Mouse (Mus musculus): ENCODE measurements around the gene Rasgef1b. TPM values are rescaled to one million over a fixed set of nuclear protein-coding genes. Genes with fewer than 3 reads are reported as not detected.

The Rasgef1b gene
- total and polyA plus RNA-seq, 2 experiments: 4.0 to 20.4 TPM

DNA sequence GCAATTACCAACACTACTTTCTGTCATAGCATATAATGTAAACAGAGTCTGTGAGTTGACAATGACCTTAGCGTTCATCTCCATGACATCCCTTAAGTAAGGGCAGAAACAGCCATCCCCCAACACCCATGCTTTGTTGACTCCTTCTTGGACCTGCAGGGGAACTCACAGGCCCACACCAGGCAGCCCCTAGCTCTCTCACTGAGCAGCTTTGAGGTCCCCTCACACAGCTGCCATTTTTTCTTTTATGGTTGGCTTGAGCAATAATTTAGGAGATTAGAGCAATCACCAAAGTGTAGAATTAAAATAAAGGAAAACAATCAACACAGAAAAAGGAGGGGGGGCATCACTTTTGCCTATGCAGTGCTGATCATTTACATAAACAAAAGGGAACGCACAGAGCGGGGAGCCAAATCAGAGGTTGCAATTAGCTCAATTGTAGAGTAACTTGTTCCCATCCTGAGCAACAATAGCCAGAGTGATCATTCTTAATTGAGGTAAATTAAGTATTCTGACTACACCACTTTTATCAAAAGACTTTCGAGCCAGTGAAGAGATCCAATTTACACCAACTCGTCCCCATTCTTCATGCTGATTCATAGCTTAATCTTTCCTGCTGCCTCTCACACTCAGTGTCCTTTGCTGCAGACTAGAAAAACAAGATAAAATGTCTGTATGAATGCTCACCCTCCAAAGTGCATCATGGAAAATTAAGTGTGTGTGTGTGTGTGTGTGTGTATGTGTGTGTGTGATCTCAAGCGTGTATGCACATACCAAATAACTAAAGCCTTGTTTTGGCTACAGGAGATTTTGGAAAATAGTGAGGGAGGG is 184.0 kb downstream of the Rasgef1b start:
- WGBS: 87% methylated on average over 6 of the region's 6 CpGs

DNA sequence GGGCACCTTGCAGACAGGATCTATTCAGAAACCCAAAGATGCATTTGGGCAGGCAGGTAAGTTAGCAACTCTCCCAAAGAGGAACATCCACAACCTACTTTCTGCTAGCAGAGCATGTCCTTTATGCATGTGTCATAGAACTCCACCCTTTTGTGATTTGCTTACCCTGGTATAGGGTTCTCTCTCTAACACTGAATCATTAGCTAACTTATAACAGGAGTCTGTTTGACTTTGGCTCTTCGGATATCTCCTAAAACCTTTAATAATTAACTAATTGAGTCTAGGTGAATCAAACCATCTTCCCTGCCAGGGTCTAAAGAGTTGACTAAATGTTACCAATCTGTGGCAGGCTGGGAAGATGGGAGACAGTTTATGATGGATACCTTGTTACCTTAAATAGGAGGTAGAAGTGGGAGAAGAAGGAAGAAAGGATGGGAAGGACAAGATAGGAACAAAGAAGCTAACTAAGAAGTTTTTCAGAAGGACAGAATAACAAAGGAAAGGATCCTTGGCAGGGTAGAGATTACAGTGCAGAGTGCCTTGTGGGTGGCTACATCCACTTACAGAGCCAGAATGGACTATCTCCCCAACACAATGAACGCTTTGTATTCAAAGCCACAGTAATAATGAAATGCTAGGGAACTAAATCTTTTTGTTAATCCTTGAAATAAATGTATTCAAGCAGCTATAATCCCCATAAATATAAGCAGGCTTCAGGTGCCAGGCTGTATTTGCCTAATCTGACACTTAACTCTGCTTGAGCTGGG is 186.7 kb downstream of the Rasgef1b start:
- TF ChIP-seq POLR2A (IDR thresholded peaks at IDR 0.05; ENCODE audit: extremely low read depth, insufficient read depth, low read length): no peak
- TF ChIP-seq CTCF (IDR thresholded peaks at IDR 0.05; ENCODE audit: low read depth, low read length): no peak
- no peak overlapping the region for H3K4me3 ChIP-seq (ENCODE audit: insufficient read depth, low read depth, low read length)
- H3K9ac ChIP-seq (ENCODE audit: low read depth, low read length): no peak overlapping the region
- DNase-seq (ENCODE audit: extremely low read depth, low read depth, low spot score): peak; percentile 68
- 46% methylated on average over 2 of the region's 2 CpGs for WGBS
- no peaks in the 10 kb centered on the region for H3K36me3 ChIP-seq (ENCODE audit: control insufficient read depth, insufficient read depth, low read length)
- H3K4me1 ChIP-seq (ENCODE audit: control insufficient read depth, insufficient read depth, low read length): peaks cover 3% of the 10 kb centered on the region
- no peaks in the 10 kb centered on the region for H3K79me2 ChIP-seq (ENCODE audit: control insufficient read depth, insufficient read depth, low read length)
- no peak overlapping the region for H3K27ac ChIP-seq (replicated peaks; ENCODE audit: insufficient read depth, low read depth, low read length)
- H3K27me3 ChIP-seq (ENCODE audit: control insufficient read depth, insufficient read depth, low read length): no peaks in the 10 kb centered on the region

More for the DNA sequence above, 184.0 kb downstream of the Rasgef1b start:
- TF ChIP-seq POLR2A (IDR thresholded peaks at IDR 0.05; ENCODE audit: extremely low read depth, insufficient read depth, low read length) (no peak), CTCF (IDR thresholded peaks at IDR 0.05; ENCODE audit: low read depth, low read length) (no peak)
- no peak overlapping the region for H3K27ac ChIP-seq (replicated peaks; ENCODE audit: insufficient read depth, low read depth, low read length)
- H3K27me3 ChIP-seq (ENCODE audit: control insufficient read depth, insufficient read depth, low read length): no peaks in the 10 kb centered on the region
- DNase-seq (ENCODE audit: extremely low read depth, low read depth, low spot score): no peak
- H3K36me3 ChIP-seq (ENCODE audit: control insufficient read depth, insufficient read depth, low read length): no peaks in the 10 kb centered on the region
- H3K9ac ChIP-seq (ENCODE audit: low read depth, low read length): no peak overlapping the region
- H3K4me1 ChIP-seq (ENCODE audit: control insufficient read depth, insufficient read depth, low read length): peaks cover 3% of the 10 kb centered on the region
- no peaks in the 10 kb centered on the region for H3K79me2 ChIP-seq (ENCODE audit: control insufficient read depth, insufficient read depth, low read length)
- no peak overlapping the region for H3K4me3 ChIP-seq (ENCODE audit: insufficient read depth, low read depth, low read length)

DNA sequence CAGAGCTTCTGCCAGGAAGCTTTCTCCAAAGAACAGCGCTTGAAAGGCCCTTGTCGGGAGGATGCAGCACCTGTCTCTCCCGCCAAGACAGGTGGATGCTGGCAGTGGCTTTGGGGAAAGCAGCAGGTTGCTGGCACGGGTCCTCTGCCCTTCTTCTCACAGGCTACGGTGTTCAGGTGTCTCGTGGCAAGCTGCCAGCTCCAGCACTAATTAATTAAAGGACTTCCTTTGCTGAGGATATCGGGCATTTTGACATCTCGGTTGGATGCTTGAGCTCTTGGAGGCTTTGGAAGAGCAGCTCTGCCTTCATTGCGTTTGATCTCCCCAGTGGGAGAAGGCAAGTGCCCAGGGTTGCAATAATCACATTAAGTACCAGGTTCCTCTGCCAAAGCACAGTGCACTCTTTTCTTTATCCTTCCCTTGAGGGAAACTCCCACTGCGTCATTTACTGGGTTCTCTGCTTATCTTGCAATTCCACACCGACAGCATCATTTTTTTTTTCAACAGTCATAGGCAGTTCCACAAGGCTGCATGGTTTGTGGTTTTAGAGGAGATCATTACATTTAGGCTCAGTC is 187.5 kb downstream of the Rasgef1b start:
- H3K9ac ChIP-seq (ENCODE audit: low read depth, low read length): no peak overlapping the region
- DNase-seq (ENCODE audit: extremely low read depth, low read depth, low spot score): no peak
- no peaks in the 10 kb centered on the region for H3K27me3 ChIP-seq (ENCODE audit: control insufficient read depth, insufficient read depth, low read length)
- H3K79me2 ChIP-seq (ENCODE audit: control insufficient read depth, insufficient read depth, low read length): no peaks in the 10 kb centered on the region
- peaks cover 3% of the 10 kb centered on the region for H3K4me1 ChIP-seq (ENCODE audit: control insufficient read depth, insufficient read depth, low read length)
- H3K27ac ChIP-seq (replicated peaks; ENCODE audit: insufficient read depth, low read depth, low read length): no peak overlapping the region
- TF ChIP-seq POLR2A (IDR thresholded peaks at IDR 0.05; ENCODE audit: extremely low read depth, insufficient read depth, low read length): no peak
- no peak for TF ChIP-seq CTCF (IDR thresholded peaks at IDR 0.05; ENCODE audit: low read depth, low read length)
- 56% methylated on average over 11 of the region's 11 CpGs for WGBS
- no peaks in the 10 kb centered on the region for H3K36me3 ChIP-seq (ENCODE audit: control insufficient read depth, insufficient read depth, low read length)
- no peak overlapping the region for H3K4me3 ChIP-seq (ENCODE audit: insufficient read depth, low read depth, low read length)

DNA sequence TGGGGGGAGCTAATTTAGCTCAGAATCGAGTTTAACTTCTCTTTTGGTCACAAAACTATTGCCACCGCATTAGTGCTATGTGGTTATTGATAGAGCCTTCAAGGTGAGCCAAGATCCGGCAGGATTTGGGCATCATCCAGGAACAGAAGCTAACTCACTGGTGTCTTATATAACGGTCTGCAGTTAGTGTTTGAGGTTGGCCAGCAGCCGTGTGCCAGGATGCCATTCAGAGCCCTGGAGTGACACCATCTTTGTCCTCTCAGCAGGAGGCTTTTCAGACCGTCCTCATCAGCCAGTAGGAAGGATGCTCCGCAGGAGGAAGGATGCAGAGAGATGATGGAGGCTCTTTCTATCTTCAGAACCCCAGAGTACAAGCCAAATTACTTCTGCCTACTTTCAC is 195.4 kb downstream of the Rasgef1b start:
- Histone ChIP-seq H3K4me1 (ENCODE audit: control insufficient read depth, insufficient read depth, low read length) (no peaks in the 10 kb centered on the region), H3K4me3 (ENCODE audit: insufficient read depth, low read depth, low read length) (no peak overlapping the region), H3K79me2 (ENCODE audit: control insufficient read depth, insufficient read depth, low read length) (no peaks in the 10 kb centered on the region), H3K27me3 (ENCODE audit: control insufficient read depth, insufficient read depth, low read length) (no peaks in the 10 kb centered on the region), H3K27ac (replicated peaks; ENCODE audit: insufficient read depth, low read depth, low read length) (no peak overlapping the region), H3K9ac (ENCODE audit: low read depth, low read length) (no peak overlapping the region), H3K36me3 (ENCODE audit: control insufficient read depth, insufficient read depth, low read length) (no peaks in the 10 kb centered on the region)
- TF ChIP-seq CTCF (IDR thresholded peaks at IDR 0.05; ENCODE audit: low read depth, low read length) (no peak), POLR2A (IDR thresholded peaks at IDR 0.05; ENCODE audit: extremely low read depth, insufficient read depth, low read length) (no peak)
- peak; percentile 38 for DNase-seq (ENCODE audit: extremely low read depth, low read depth, low spot score)
- 34% methylated on average over 7 of the region's 7 CpGs for WGBS

DNA sequence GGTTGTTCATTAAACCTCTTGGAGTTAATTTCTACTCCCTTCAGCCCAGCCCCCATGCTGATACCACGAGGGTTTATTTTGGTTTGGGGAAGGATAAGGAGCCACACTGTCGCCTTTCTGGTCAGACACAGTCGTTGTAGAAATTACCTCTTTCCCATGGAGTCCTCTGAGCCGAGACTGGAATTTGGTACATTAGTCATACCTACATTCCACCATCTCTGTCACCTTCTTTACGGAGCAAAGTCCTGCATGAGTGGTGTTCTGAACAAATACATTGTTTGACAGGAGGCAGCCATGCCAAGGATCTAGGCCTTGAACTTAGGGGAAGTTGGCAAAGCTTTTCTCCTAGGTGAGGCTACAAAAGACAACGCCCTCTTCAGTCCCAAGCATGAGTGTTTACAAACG is 202.1 kb downstream of the Rasgef1b start:
- Histone ChIP-seq H3K4me3 (ENCODE audit: insufficient read depth, low read depth, low read length) (no peak overlapping the region), H3K4me1 (ENCODE audit: control insufficient read depth, insufficient read depth, low read length) (peaks cover 7% of the 10 kb centered on the region), H3K79me2 (ENCODE audit: control insufficient read depth, insufficient read depth, low read length) (no peaks in the 10 kb centered on the region), H3K27ac (replicated peaks; ENCODE audit: insufficient read depth, low read depth, low read length) (peak overlapping the region; percentile 35), H3K9ac (ENCODE audit: low read depth, low read length) (no peak overlapping the region), H3K27me3 (ENCODE audit: control insufficient read depth, insufficient read depth, low read length) (no peaks in the 10 kb centered on the region), H3K36me3 (ENCODE audit: control insufficient read depth, insufficient read depth, low read length) (no peaks in the 10 kb centered on the region)
- 26% methylated on average over 7 of the region's 7 CpGs for WGBS
- TF ChIP-seq CTCF (IDR thresholded peaks at IDR 0.05; ENCODE audit: low read depth, low read length): no peak
- TF ChIP-seq POLR2A (IDR thresholded peaks at IDR 0.05; ENCODE audit: extremely low read depth, insufficient read depth, low read length): no peak
- peak; percentile 97 for DNase-seq (ENCODE audit: extremely low read depth, low read depth, low spot score)

Data from liver, adult 2 months (tissue).